14 mouse cellular contexts compared by ENCODE assay signal in genomic region chr11:56290651-56291578, GRCm38 (mm10).
DNase-seq lines count a peak whose midpoint lies in the region; ATAC-seq and TF ChIP-seq lines count a peak whose summit lies in the region.
"Had no signal": no experiment of that assay in that cellular context is flagged by ENCODE, and none has a peak within 500 bp of the region (broad histone marks: within the 10 kb centered on the region; RNA-seq: fewer than 3 reads in every experiment).

No protein-coding gene starts in this region.

- no peaks in the 10 kb centered on the region for H3K27me3 ChIP-seq in forebrain, embryonic 14.5 days (replicated peaks; ENCODE audit: control insufficient read depth, insufficient read depth, low read length)
- H3K27me3 ChIP-seq in forebrain, embryonic 11.5 days (ENCODE audit: control insufficient read depth, insufficient read depth, low read length): no peaks in the 10 kb centered on the region
- H3K27me3 ChIP-seq in liver, adult 2 months (ENCODE audit: control insufficient read depth, insufficient read depth, low read length): no peaks in the 10 kb centered on the region
- no peaks in the 10 kb centered on the region for H3K27me3 ChIP-seq in neural tube, embryonic 14.5 days (ENCODE audit: control insufficient read depth, insufficient read depth, low read length)
- H3K27me3 ChIP-seq: heart, embryonic 15.5 days; limb, embryonic 13.5 days had no signal

- H3K27ac ChIP-seq in forebrain, embryonic 14.5 days (ENCODE audit: low read depth, low read length): no peak overlapping the region
- H3K27ac ChIP-seq in forebrain, embryonic 11.5 days (ENCODE audit: low read depth, low read length): no peak overlapping the region
- H3K27ac ChIP-seq in liver, adult 2 months (replicated peaks; ENCODE audit: insufficient read depth, low read depth, low read length): no peak overlapping the region
- no peak overlapping the region for H3K27ac ChIP-seq in neural tube, embryonic 14.5 days (ENCODE audit: low read depth, low read length)
- H3K27ac ChIP-seq: heart, embryonic 15.5 days; limb, embryonic 13.5 days; macrophage had no signal

- H3K9ac ChIP-seq in forebrain, embryonic 14.5 days (ENCODE audit: low read length): no peak overlapping the region
- H3K9ac ChIP-seq in forebrain, embryonic 11.5 days (ENCODE audit: low read length): no peak overlapping the region
- no peak overlapping the region for H3K9ac ChIP-seq in liver, adult 2 months (ENCODE audit: low read depth, low read length)
- no peak overlapping the region for H3K9ac ChIP-seq in neural tube, embryonic 14.5 days (replicated peaks; ENCODE audit: low read depth, low read length)
- H3K9ac ChIP-seq: heart, embryonic 15.5 days; limb, embryonic 13.5 days had no signal

- DNase-seq in forebrain, embryonic 14.5 days (ENCODE audit: low spot score): peak; percentile 49
- DNase-seq in forebrain, embryonic 11.5 days (ENCODE audit: low spot score): no peak
- peak; percentile 20 for DNase-seq in liver, adult 2 months (ENCODE audit: extremely low read depth, low read depth, low spot score)
- no peak for DNase-seq in liver
- DNase-seq in heart, postnatal 14 days: peak; percentile 37 to 60
- DNase-seq in adrenal gland, postnatal 14 days: no peak
- DNase-seq: kidney, adult 2 months; right cerebral cortex, postnatal 14 days had no signal

- no peaks in the 10 kb centered on the region for H3K36me3 ChIP-seq in forebrain, embryonic 14.5 days (ENCODE audit: control insufficient read depth, insufficient read depth, low read length)
- no peaks in the 10 kb centered on the region for H3K36me3 ChIP-seq in forebrain, embryonic 11.5 days (ENCODE audit: control insufficient read depth, insufficient read depth, low read length)
- no peaks in the 10 kb centered on the region for H3K36me3 ChIP-seq in liver, adult 2 months (ENCODE audit: control insufficient read depth, insufficient read depth, low read length)
- H3K36me3 ChIP-seq in neural tube, embryonic 14.5 days (ENCODE audit: control insufficient read depth, insufficient read depth, low read length): no peaks in the 10 kb centered on the region
- H3K36me3 ChIP-seq: G1E; heart, embryonic 15.5 days; limb, embryonic 13.5 days had no signal

- ATAC-seq in forebrain, embryonic 14.5 days: no peak
- ATAC-seq in forebrain, embryonic 11.5 days (replicated peaks; ENCODE audit: low FRiP score): no peak
- peak; percentile 58; the same call in 1 of the 2 replicates for ATAC-seq in neural tube, embryonic 14.5 days (ENCODE audit: low read depth)
- no peak for ATAC-seq in erythroblast, adult 5-6 weeks (replicated peaks; ENCODE audit: low FRiP score, poor library complexity, severe bottlenecking)

- H3K9me3 ChIP-seq in forebrain, embryonic 14.5 days (replicated peaks; ENCODE audit: control insufficient read depth, low read length): no peaks in the 10 kb centered on the region
- no peaks in the 10 kb centered on the region for H3K9me3 ChIP-seq in forebrain, embryonic 11.5 days (ENCODE audit: control insufficient read depth, low read length)
- H3K9me3 ChIP-seq in neural tube, embryonic 14.5 days (ENCODE audit: control insufficient read depth, low read length): no peaks in the 10 kb centered on the region
- H3K9me3 ChIP-seq: heart, embryonic 15.5 days; limb, embryonic 13.5 days had no signal

- TF ChIP-seq POLR2A in liver, adult 2 months (IDR thresholded peaks at IDR 0.05; ENCODE audit: extremely low read depth, insufficient read depth, low read length): no peak

- intact Hi-C loops in heart, postnatal 14 days (cut with DNase I): no loop called here

- 80% methylated on average over 13 of the region's 13 CpGs for WGBS in forebrain, embryonic 14.5 days
- WGBS in forebrain, embryonic 11.5 days: 85% methylated on average over 13 of the region's 13 CpGs
- WGBS in liver, adult 2 months: 76% methylated on average over 13 of the region's 13 CpGs
- 63% methylated on average over 13 of the region's 13 CpGs for WGBS in neural tube, embryonic 14.5 days

- no peaks in the 10 kb centered on the region for H3K4me1 ChIP-seq in forebrain, embryonic 14.5 days (ENCODE audit: control insufficient read depth, insufficient read depth, low read length)
- H3K4me1 ChIP-seq in forebrain, embryonic 11.5 days (replicated peaks; ENCODE audit: control insufficient read depth, insufficient read depth, low read length): no peaks in the 10 kb centered on the region
- no peaks in the 10 kb centered on the region for H3K4me1 ChIP-seq in liver, adult 2 months (ENCODE audit: control insufficient read depth, insufficient read depth, low read length)
- peaks cover 7% of the 10 kb centered on the region for H3K4me1 ChIP-seq in neural tube, embryonic 14.5 days (ENCODE audit: control insufficient read depth, insufficient read depth, low read length)
- H3K4me1 ChIP-seq: heart, embryonic 15.5 days; limb, embryonic 13.5 days had no signal

- TF ChIP-seq CTCF in liver, adult 2 months (IDR thresholded peaks at IDR 0.05; ENCODE audit: low read depth, low read length): no peak

- no peak overlapping the region for H3K4me2 ChIP-seq in forebrain, embryonic 14.5 days (ENCODE audit: low read length)
- H3K4me2 ChIP-seq in forebrain, embryonic 11.5 days (ENCODE audit: low read depth, low read length, severe bottlenecking): no peak overlapping the region
- no peak overlapping the region for H3K4me2 ChIP-seq in neural tube, embryonic 14.5 days (ENCODE audit: low read depth, low read length)
- H3K4me2 ChIP-seq: heart, embryonic 15.5 days; limb, embryonic 13.5 days had no signal

- H3K4me3 ChIP-seq in forebrain, embryonic 14.5 days (ENCODE audit: low read depth, low read length): no peak overlapping the region
- H3K4me3 ChIP-seq in forebrain, embryonic 11.5 days (ENCODE audit: low read depth, low read length): no peak overlapping the region
- no peak overlapping the region for H3K4me3 ChIP-seq in liver, adult 2 months (ENCODE audit: insufficient read depth, low read depth, low read length)
- no peak overlapping the region for H3K4me3 ChIP-seq in neural tube, embryonic 14.5 days (ENCODE audit: low read depth, low read length)
- H3K4me3 ChIP-seq: heart, embryonic 15.5 days; limb, embryonic 13.5 days had no signal

- H3K79me2 ChIP-seq in liver, adult 2 months (ENCODE audit: control insufficient read depth, insufficient read depth, low read length): no peaks in the 10 kb centered on the region

Comparison
In these comparisons a context has a peak if more than half of its experiments do, and no peak if none do; other contexts are left out.
1. DNase-seq: peak in forebrain, embryonic 14.5 days (single experiment), liver, adult 2 months (single experiment) and heart, postnatal 14 days (2 of 2); none in forebrain, embryonic 11.5 days (single experiment), liver (single experiment) and adrenal gland, postnatal 14 days (single experiment).